Mouse (Mus musculus): ENCODE measurements around the gene Dazap2.
A peak's percentile ranks its signal among the peaks of the same experiment; 100 is the strongest.
"Not testable (repeated sequence)": the region's sequence is repeated elsewhere in the genome, so short reads cannot be mapped to it uniquely, and the experiment has no call there.

The Dazap2 gene

DNA sequence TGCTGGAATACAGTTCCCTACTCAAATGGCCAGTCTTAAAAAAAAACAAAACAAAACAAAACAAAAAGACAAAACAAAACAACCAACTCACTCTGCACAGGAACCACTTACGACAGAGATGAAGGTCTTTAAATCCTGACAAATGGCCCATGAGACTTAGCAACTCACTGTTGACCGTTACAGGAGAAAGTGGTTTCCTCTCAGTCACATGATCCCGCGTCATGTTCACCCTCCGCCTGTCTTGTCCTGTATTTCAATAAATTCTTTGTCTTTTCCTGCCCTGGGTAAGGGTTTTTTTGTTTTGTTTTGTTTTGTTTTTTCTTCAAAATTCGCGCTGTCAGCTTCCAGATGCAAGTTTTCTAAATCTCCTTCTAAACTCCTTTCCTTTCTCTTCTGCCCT lies 3.2 kb upstream of the Dazap2 start:
- DNase-seq (ENCODE audit: low read depth, low spot score), result no peak

DNA sequence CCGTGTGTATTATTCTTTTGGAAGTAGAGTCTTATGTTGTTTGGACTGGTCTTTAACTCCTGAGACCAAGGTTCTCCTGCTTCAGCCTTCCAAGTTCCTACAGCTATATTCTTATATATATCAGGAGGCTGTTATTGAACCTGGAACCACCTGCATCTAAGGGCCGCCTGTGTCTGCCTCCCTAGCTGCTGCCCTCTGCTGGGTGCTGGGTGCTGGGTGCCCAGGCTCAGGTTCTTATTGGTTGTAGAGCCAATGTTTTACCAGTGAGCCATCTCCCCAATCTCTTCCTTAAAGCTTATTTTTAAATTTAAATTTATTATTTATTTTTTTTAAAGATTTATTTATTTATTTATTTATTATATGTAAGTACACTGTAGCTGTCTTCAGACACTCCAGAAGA lies 2.7 kb upstream of the Dazap2 start:
- peak; percentile 62 for DNase-seq (ENCODE audit: low read depth, low spot score)

DNA sequence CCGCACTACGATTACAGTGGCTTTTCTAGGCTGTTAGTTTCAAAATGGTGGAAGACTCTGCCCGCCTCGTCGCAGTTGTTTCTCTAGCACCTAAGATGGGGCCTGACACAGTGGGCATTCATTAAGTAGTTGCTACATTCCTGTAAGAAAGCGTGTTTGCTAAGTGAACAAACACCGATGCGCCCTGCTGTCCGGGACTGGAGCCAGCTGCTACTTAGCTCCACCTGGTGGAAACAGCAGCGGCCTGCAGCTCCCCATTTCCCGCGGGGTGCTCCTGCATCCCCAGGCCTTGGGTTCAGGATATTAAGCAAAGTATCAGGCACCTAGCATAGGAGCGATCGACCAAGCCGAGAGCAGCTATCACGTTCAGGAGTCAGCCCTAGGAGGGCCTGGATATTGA lies 1.6 kb upstream of the Dazap2 start:
- peak; percentile 80 for DNase-seq (ENCODE audit: low read depth, low spot score)

DNA sequence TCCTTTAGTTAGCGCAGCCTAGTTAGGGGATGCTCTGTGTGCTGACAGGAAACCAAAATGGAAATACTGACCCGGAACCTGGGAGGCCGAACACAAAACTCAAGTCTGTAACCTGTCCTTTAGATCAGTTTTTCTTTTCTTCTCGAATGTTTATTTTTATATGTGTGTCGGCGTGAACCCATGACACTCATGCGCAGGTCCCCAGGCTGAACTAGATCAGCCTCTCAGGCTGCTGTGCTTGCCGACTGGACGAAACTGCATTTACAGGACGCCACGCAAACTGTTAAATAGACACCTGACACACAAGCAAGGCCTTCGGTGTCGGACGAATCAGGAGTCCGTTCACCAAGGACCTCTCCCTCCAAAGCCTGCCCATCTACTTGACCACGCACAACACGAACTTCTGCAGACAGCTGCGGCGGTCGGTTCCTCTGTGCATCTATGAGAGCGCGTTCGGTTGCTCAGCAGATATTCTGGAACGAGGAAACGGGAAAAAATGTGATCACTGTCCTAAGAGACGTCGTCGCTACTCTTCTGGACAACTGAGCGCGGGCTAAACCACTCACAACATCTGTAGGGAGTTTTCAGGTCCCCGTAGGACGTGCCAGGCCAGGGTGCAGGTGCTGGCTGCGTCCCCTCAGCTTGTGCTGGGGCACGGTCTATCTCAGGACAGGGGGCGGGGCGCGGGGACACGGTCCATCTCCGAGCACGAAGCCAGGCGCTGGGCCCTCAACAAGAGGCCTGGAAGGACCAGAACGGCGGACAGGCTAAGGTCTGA lies 742 bp upstream of the Dazap2 start:
- no peak for DNase-seq (ENCODE audit: low read depth, low spot score)

DNA sequence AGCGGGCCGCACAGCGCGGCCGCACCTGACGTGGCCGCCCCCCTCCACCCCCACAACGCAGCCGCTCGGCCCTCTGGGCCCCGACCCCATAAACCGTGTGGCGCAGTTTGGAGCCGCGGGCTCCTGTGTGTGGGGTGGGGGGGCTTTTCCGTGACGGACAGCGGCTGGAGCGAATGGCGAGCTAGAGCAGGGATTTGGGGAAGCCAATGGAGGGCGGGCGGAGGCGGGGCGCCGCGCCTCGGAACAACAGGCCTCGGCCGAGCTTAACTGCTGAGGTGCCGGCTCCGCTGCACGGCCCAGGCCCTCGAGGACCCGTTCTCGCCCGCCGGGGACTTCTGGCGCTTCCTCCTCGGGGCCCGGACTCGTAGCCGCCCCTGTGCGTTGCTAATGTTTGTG lies 674 bp downstream of the Dazap2 start:
- peak; percentile 93 for DNase-seq (ENCODE audit: low read depth, low spot score)

DNA sequence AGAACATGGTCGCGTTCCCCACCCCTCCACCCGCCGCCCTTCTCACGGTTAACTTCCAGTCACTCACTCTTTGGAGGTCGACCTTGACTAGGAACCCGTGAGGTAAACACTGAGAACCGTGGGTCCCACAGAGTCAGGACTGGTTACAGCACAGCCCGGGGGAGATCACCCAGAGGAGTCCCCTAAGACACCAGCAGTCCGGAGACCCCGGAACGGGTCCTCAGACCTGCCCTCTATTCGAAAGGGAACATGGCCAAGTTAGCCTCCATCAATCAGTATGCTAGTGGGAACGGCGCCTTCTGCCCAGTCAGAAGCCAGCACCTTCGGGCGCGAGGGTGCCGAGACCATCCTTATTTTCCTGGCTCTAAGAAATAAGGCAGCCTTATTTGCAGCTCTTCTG lies 1.1 kb downstream of the Dazap2 start:
- DNase-seq (ENCODE audit: low read depth, low spot score), result no peak

DNA sequence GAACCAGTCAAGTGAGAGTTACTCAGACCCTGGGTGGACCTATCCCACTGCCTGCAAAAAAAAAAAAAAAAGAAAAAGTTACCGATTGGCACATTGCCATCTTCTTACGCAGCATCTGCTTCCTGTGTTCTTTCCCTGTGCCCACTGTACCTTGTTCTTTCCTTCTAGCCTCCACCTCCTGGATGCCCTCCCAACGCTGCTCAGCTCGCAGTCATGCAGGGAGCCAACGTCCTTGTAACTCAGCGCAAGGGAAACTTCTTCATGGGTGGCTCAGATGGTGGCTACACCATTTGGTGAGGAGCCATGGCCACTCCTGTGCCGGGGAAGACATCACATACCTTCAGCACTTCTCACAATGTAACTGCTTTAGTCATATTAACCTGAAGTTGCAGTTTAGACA lies 4.1 kb downstream of the Dazap2 start:
- no peak for DNase-seq (ENCODE audit: low read depth, low spot score)

DNA sequence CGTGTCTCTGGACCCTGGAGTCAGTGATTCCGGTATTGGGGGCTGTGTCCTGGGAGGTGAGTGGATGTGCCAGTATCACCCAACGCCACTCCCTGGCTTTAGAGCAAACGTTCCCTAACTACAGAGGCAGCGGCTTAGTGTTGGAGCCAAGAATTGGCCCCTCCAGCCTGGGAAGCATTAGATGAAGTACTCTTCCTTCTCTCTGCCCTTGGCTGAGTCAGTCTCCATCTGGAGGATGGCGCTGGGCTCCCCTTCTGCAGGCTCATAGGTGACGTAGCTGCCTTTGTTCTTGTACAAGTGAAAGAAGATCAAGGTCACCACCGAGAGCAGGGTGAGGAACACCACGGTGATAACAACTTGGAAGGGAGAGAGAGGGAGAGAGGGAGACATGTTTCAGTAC lies 6.5 kb downstream of the Dazap2 start:
- not testable (repeated sequence) for DNase-seq (ENCODE audit: low read depth, low spot score)

DNA sequence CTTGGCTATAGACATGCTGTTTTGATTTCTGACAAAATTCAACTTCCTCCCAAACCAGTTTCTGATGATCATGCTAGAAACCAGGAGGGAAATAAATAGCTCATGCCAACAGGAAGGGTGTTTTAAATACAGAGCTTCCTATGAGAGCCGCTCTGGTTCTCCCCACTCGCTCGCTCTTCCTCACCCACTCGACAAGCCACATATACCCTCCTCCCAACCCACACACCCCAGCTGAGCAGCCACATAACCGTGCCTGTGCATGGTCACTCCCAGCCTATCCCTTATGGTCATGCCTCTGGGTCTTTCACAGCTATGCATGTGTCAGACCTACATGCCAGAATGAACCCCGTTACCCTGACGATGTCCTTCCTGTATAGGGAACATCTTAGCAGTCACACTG lies 7.0 kb downstream of the Dazap2 start:
- no peak for DNase-seq (ENCODE audit: low read depth, low spot score)

DNA sequence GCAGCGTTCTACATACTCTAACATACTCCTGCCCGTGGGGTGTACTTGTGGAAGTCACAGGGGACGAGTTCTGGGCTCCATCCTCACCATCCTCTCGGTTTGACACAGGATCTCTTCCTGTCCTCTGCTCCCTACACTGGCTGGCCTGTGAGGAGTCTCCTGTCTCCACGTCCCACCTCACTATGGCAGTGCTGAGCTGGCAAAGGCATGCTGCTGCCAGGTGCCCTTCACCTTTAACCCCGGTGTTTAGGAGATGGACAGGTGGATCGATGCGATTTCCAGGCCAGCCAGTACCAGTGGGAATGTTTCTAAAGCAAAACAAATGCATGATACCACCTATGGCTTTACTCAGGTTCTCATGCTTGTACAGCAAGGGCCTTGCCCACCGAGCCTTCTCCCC lies 8.6 kb downstream of the Dazap2 start:
- DNase-seq (ENCODE audit: low read depth, low spot score), result no peak

DNA sequence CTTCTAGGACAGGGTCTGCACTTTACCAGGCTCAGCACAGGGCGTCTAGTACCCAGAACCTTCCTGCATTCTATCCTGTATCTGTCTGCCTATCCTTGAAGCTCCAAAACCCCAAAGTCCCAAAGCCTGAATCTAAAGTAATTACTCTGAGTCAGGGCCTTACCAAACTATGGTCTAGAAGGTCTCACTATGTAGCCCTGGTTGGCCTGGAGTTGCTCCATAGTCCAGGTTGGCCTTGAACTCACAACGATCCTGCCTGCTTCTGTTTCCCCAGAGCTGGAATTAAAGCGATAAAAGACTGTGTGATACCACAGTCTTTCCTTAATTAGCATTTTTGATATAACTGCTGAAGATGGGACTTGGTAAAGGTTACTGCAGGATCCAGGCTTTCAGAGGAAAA lies 9.3 kb downstream of the Dazap2 start:
- DNase-seq (ENCODE audit: low read depth, low spot score), result no peak

DNA sequence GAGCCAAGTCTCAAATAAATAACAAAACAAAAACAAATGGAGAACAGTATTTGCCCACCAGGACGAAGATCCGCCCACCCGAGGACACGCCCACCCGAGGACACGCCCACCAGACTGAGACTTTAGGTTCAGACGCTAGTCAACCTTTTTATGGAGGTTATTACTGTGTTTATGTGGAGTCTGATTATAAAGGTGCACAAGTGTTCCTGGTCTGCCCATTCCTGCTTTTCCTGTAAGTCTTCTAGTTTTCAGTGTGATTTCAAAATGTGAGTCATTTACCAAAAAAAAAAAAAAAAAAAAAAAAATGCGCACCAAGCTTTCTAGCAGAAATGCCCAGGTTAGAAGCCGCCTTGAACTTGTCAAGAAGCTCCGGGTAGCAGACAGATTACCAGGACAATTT lies 12.1 kb downstream of the Dazap2 start:
- no peak for DNase-seq (ENCODE audit: low read depth, low spot score)

DNA sequence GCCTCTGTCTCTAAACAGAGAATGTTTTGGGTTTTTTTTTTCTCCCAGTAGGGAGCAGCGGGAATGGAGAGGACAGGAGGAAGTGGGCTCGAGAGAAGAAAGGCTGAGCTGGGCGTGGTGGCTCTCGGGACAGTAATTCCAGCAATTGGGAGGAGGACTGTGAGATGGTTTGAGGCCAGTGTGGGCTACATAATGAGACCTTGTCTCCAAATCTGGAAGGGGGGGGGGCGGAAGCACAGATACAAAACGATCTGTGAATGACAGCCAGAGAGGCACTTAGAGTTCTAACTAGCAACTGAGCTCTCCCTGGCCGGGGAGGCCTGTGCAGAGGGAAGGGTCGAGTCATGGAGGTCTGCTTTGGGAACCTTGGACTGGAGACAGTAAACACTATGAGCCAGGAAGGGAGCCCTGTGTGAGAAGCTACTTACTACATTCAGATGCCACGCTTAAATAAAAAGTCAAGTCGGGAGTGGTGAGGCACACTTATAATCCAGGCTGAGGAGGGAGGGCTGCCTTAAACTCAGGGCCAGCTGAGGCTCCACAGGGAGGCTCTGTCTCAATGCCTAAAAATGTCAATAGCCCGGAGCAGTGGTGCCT lies 12.7 kb downstream of the Dazap2 start:
- no peak for DNase-seq (ENCODE audit: low read depth, low spot score)

DNA sequence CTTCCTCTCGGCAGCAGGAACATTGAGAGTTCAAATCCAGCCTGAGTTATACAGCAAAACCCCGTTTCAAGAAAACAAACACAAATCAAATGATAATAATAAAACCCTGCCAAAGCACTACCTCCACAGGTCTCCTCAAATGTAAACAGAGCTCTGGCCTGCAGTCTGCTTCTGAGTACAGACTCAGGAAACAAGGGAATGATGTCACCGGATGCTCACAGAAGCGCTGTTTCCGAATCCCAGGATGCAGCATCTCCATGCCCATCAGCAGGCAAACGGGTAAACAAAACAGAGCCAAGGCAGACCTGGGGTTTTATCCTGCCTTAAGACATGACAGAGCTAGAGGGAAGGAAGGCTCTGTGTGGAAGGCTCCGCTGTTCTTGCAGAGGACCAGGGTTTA lies 13.6 kb downstream of the Dazap2 start:
- no peak for DNase-seq (ENCODE audit: low read depth, low spot score)

DNA sequence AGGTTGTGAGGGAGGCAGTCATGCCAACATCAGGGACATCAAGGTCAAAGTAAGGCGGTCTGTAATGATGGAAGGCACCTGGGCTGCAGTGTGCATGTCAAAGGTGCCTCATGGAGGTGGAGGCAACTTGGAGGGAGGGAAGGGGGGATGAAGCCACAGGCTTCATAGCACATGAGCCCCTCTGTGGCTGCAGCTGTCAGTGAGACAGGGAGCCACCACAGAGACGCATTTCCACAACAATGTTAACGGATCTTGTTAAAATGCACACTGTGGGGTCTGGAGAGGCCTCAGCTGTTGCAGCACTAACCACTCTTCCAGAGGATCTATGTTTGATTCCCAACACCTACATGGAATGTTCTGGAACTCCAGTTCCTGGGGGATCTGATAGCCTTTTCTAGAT lies 15.0 kb downstream of the Dazap2 start:
- DNase-seq (ENCODE audit: low read depth, low spot score), result no peak

DNA sequence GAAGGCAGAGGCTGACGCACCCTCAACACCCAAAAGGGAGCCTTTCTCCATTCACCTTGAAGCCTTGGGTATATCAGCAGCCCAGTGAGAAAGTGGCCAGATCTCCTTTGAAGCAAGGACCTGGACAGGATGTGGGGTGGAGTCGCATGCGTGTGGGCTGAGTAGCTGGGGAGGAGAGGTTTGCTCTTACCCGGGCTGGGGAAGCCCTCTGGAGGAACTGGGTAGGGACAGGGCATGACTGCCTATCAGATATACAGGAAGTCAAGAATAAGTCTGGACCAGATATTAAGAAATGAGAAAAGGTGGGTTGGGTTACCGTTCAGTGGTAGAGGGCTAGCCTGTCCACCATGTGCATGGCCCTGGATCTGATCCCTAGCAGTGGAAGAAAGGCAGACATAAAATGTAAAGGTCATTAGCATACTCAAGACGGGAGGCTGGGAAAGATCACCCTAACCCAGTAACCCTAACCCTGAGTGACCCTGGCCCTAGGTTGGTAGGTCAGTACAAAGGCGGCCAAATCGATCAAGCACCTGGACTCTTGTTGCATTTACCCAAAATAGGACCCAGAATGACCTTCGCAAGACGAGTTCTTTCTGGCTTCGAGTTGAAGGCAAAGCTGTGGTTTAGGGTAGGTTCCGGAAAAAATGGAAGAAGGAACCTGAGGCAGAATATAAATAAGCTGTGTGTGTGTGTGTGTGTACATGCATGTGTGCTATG lies 16.5 kb downstream of the Dazap2 start:
- no peak for DNase-seq (ENCODE audit: low read depth, low spot score)

DNA sequence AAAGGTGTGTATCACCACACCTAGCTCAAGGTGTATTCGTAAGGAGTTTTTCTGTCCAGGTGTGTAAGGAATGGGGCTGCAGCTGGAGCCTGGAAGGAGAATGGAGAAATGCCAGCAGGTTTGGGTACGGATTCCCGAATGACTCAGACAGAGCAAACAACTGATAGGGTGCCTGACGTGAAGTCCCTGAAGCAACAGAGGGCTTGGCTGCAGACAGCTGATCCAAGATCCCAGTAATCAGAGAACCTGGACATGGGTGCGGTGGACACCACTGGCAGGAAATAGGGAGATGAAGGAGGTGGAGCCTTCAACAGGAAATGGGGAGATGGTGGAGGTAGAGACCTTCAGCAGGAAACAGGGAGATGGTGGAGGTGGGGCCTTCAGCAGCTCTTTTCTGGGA lies 17.2 kb downstream of the Dazap2 start:
- DNase-seq (ENCODE audit: low read depth, low spot score), result no peak

DNA sequence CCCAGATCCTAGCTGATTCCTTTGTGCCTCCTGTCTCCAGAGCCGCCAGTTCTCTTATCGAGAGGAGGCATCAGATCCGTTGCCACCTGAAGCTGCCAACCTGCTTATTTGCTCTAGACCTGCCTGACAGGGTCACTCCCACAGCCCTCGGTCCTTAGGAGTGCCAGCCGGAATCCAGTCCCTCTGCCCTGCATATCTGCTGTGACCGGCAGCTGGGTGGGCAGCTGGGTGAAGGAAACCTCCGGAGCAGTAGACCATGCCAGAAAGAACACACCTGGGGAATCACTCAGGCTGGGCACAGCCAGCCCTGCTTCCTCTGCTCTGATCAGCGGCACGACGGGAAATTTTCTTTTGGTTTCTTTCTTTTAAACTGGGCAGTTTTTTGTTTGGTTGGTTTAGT lies 18.2 kb downstream of the Dazap2 start:
- DNase-seq (ENCODE audit: low read depth, low spot score), result no peak

DNA sequence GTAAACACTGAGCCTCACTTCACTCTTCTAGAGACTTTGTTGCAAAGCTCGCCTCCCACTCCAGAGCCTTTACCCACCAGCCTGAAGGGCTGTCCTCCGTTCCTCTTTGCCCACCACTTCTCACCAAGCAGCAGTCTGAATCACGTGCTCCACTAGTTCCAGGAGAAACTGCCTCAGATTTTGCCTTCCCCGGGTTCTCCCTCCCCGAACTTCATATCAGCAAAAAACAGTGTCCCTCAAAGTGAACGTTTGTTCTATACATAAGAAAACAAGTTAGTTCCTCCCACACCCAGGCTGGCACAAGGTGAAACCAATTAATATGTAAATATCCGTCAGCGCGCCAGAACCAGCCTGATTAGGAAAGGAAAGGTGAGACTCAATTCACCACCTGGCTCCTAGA lies 20.1 kb downstream of the Dazap2 start:
- DNase-seq (ENCODE audit: low read depth, low spot score), result no peak

DNA sequence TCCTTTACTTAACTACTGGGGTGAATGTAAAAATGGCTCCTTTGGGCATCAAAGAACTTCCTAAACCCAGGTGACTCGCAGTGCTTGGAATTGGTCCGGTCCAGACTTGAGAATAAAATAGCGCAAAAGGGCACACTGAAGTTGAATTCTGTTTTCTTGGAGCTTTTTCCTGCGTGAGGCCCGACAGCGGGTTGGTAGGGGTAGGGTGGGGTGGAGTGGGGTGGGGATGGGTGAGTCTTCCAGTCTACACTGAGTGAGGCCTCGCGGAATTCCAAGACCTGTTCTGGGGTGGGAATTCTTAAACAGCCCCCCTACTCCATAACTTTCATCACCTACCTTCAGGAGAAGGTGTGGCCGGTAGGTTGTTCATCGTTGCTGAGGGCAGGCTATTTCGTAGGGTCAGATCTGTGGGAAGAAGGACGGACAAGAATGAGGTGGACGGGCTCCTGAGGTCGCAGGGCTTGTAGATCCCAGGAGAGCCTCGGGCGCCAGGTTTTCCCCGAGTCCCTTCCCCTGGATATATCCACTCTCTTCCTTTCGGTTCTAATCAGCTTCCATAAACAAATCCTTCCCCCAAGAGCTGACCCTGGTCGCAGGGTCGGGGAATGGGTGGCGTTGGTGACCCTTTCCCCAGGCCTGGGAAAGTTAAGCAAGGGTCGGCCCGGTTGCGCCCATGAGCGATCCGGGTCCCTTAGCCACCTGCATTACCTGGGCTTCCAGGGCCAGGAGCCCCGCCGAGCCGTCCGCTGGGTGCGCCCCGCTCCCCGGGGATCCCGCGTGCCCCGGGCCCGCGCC lies 20.9 kb downstream of the Dazap2 start:
- no peak for DNase-seq (ENCODE audit: low read depth, low spot score)

DNA sequence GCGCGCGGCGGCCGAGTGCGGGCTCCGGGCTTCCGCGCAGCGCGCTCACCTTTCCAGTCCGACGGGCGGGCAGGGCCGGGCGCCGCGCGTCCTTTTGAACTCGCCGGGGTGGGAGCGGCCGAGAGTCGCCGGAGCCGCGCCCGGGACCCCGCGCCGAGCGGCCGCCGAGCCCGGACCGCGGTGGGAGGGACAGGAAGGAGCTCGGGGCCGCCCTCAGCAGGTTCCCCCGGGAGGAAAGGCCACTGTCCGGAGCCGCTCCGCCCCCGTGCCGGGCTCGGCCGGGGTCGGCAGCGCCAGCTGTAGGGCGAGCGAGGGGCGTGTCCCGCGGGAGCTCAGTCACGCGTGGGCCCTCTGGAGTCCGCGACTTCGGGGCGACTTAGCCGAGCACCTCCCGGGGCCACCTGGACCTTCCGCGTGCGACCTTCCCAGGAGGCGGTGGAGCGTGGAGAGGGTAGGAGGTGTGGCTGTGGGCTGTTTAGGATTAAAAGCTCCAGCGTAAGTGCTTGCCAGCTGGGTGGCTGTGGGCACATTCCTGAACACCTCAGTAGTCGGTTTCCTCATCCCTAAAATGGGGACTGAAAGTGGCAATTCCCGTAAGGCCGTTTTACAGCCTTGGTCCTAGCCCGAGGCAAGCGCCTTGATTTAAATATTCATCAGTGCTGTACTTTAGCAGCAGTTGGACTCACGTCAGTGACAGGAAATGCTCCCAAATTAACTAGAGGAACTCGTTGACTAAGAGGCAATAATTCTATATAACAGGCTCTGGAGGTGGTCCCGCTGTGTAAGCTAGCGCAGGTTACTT lies 21.8 kb downstream of the Dazap2 start, which contains the start of gene Smagp:
Gene Smagp, minus strand, starts transcription at position 241 of the 802 bp plus-strand sequence.
- DNase-seq (ENCODE audit: low read depth, low spot score), result peak; percentile 37
